Mouse (Mus musculus) gastrocnemius, postnatal 10 days (tissue): ENCODE results near the gene Olfr557. TPM values are rescaled to one million over a fixed set of nuclear protein-coding genes. Genes with fewer than 3 reads are reported as not detected.

Source experiments
- DNase-seq: peaks from one replicate; pipeline ENCODE4 v3.0.0; 2021; ENCODE audit warnings: mixed read lengths
- long read RNA-seq, 2 experiments: library from polyadenylated mRNA; stranded (forward); transcript quantifications; one replicate each; pipeline ENCODE4 v2.0.0; 2021
- total RNA-seq, 2 experiments: library from RNA; stranded (reverse); gene quantifications; 2 replicates each; pipeline ENCODE4 v1.2.3; 2021

The Olfr557 gene
- not detected for total RNA-seq
- long read RNA-seq, experiment 1, result 0 reads
- long read RNA-seq, experiment 2, result 0 reads

- DNase-seq, result peak; percentile 10
Measured at GRCm38 (mm10) chr7:102695358-102696125, at the start of gene Olfr557. Gene Olfr557 (plus strand): TSS chr7:102695910.

- DNase-seq, result no peak
Measured at GRCm38 (mm10) chr7:102658523-102658922, 37.2 kb upstream of the Olfr557 start, which contains the start of gene Olfr555. Gene Olfr555 (plus strand): TSS chr7:102658823.

GRCm38 (mm10) chr7:102664599-102664998, 31.1 kb upstream of the Olfr557 start, which contains the start of gene Olfr556:
Gene Olfr556 (plus strand): TSS chr7:102664899.
- DNase-seq, result no peak

- DNase-seq, result no peak
Measured at GRCm38 (mm10) chr7:102665378-102665777, 30.3 kb upstream of the Olfr557 start.

GRCm38 (mm10) chr7:102676225-102676624, 19.5 kb upstream of the Olfr557 start:
- DNase-seq, result no peak

GRCm38 (mm10) chr7:102681916-102682315, 13.8 kb upstream of the Olfr557 start:
- DNase-seq, result no peak

- DNase-seq, result peak; percentile 87
Measured at GRCm38 (mm10) chr7:102686944-102687501, 8.7 kb upstream of the Olfr557 start, which contains the start of gene Trim68. Gene Trim68 (minus strand): TSS chr7:102687327.

- DNase-seq, result no peak
Measured at GRCm38 (mm10) chr7:102698461-102698860, 2.8 kb downstream of the Olfr557 start.

GRCm38 (mm10) chr7:102701915-102702314, 6.2 kb downstream of the Olfr557 start, which contains the start of gene Olfr558:
Gene Olfr558 (plus strand): TSS chr7:102702215.
- DNase-seq, result no peak

GRCm38 (mm10) chr7:102718970-102719369, 23.3 kb downstream of the Olfr557 start, which contains the start of gene Olfr33:
Gene Olfr33 (minus strand): TSS chr7:102719070.
- DNase-seq, result no peak

GRCm38 (mm10) chr7:102727391-102727790, 31.7 kb downstream of the Olfr557 start, which contains the start of gene Olfr559:
Gene Olfr559 (minus strand): TSS chr7:102727491.
- DNase-seq, result no peak

GRCm38 (mm10) chr7:102733793-102734192, 38.1 kb downstream of the Olfr557 start:
- DNase-seq, result no peak

GRCm38 (mm10) chr7:102737705-102738104, 42.0 kb downstream of the Olfr557 start:
- no peak for DNase-seq

Other genes starting within 250 kb of the Olfr557 start
- not detected for gene Olfr543, start 214.2 kb upstream of the Olfr557 start, total RNA-seq
- not detected for gene Olfr544, start 207.6 kb upstream of the Olfr557 start, total RNA-seq
- gene Olfr545, start 196.3 kb upstream of the Olfr557 start, total RNA-seq, result not detected
- not detected for gene Olfr547, start 161.2 kb upstream of the Olfr557 start, total RNA-seq
- not detected for gene Olfr548-ps1, start 155.0 kb upstream of the Olfr557 start, total RNA-seq
- gene Olfr549, start 146.0 kb upstream of the Olfr557 start, total RNA-seq, result not detected
- gene Trim21, start 130.4 kb upstream of the Olfr557 start, total RNA-seq, result 1 to 10 TPM; 4.4 to 4.6 TPM
- gene Olfr550, start 124.5 kb upstream of the Olfr557 start, total RNA-seq, result under 1 TPM; 0.09 TPM
- not detected for gene Olfr551, start 104.0 kb upstream of the Olfr557 start, total RNA-seq
- gene Olfr552, start 98.1 kb upstream of the Olfr557 start, total RNA-seq, result under 1 TPM in 1 of 2 experiments, not detected in 1; 0.07 TPM
- gene Olfr553, start 77.7 kb upstream of the Olfr557 start, total RNA-seq, result not detected
- not detected for gene Olfr554, start 57.5 kb upstream of the Olfr557 start, total RNA-seq
- gene Olfr555, start 37.1 kb upstream of the Olfr557 start, total RNA-seq, result not detected
- gene Olfr556, start 31.0 kb upstream of the Olfr557 start, total RNA-seq, result not detected
- gene Trim68, start 8.6 kb upstream of the Olfr557 start, total RNA-seq, result 1 to 10 TPM; 4.7 to 6.6 TPM
- 1 to 10 TPM; 3.4 to 3.8 TPM for gene Olfr558, start 6.3 kb downstream of the Olfr557 start, total RNA-seq
- gene Olfr33, start 23.2 kb downstream of the Olfr557 start, total RNA-seq, result not detected
- not detected for gene Olfr559, start 31.6 kb downstream of the Olfr557 start, total RNA-seq
- gene Olfr560, start 63.5 kb downstream of the Olfr557 start, total RNA-seq, result not detected
- gene Olfr78, start 63.6 kb downstream of the Olfr557 start, total RNA-seq, result 1 to 10 TPM; 1.3 to 1.4 TPM
- not detected for gene Olfr561, start 75.3 kb downstream of the Olfr557 start, total RNA-seq
- gene Olfr564, start 107.6 kb downstream of the Olfr557 start, total RNA-seq, result not detected
- gene Olfr566, start 162.9 kb downstream of the Olfr557 start, total RNA-seq, result not detected
- gene Olfr568, start 181.2 kb downstream of the Olfr557 start, total RNA-seq, result not detected
- not detected for gene Olfr569, start 195.0 kb downstream of the Olfr557 start, total RNA-seq
- gene Olfr570, start 198.7 kb downstream of the Olfr557 start, total RNA-seq, result not detected
- not detected for gene Olfr571, start 221.6 kb downstream of the Olfr557 start, total RNA-seq
- not detected for gene Olfr572, start 228.5 kb downstream of the Olfr557 start, total RNA-seq
- not detected for gene Olfr573-ps1, start 246.7 kb downstream of the Olfr557 start, total RNA-seq